Mouse (Mus musculus) C2C12 (cell line): ENCODE measurements around the gene Robo3. TPM values are rescaled to one million over a fixed set of nuclear protein-coding genes. Genes with fewer than 3 reads are reported as not detected.
A peak's percentile ranks its signal among the peaks of the same experiment; 100 is the strongest.

Experiments
- H3K27me3 ChIP-seq: one replicate; pipeline ENCODE4 v1.6.1; 2011; ENCODE audit not compliant: control insufficient read depth, insufficient read depth, insufficient read length
- H3K36me3 ChIP-seq: one replicate; pipeline ENCODE4 v1.6.1; 2011; ENCODE audit not compliant: control insufficient read depth, insufficient read depth
- H3K4me3 ChIP-seq: one replicate; pipeline ENCODE4 v1.5.1; 2011; ENCODE audit warnings: mild to moderate bottlenecking, control low read depth; ENCODE audit not compliant: poor library complexity, insufficient read depth, severe bottlenecking
- H3K79me2 ChIP-seq: one replicate; pipeline ENCODE4 v1.6.1; 2011; ENCODE audit not compliant: control insufficient read depth, insufficient read depth
- H3K79me3 ChIP-seq: one replicate; pipeline ENCODE4 v1.6.1; 2011; ENCODE audit warnings: low read depth, control low read depth
- H3ac ChIP-seq: one replicate; pipeline ENCODE3; 2011; ENCODE audit warnings: low read depth; ENCODE audit not compliant: control insufficient read depth, insufficient read length
- CEBPB ChIP-seq: IDR thresholded peaks from one replicate; pipeline ENCODE4 v1.6.1; 2011; ENCODE audit warnings: low read depth, mild to moderate bottlenecking, control low read depth, moderate library complexity
- CTCF ChIP-seq: IDR thresholded peaks from one replicate; pipeline ENCODE4 v1.5.1; 2011; ENCODE audit not compliant: control insufficient read depth, insufficient read depth, insufficient read length
- FOSL1 ChIP-seq: IDR thresholded peaks from one replicate; pipeline ENCODE4 v1.8.0; 2011; ENCODE audit warnings: mild to moderate bottlenecking, low read length; ENCODE audit not compliant: poor library complexity, insufficient read depth, severe bottlenecking
- MAX ChIP-seq: IDR thresholded peaks from one replicate; pipeline ENCODE4 v1.6.1; 2011; ENCODE audit warnings: mild to moderate bottlenecking, control low read depth
- MYOD1 ChIP-seq: IDR thresholded peaks from one replicate; pipeline ENCODE4 v1.6.1; 2011; ENCODE audit warnings: low read depth; ENCODE audit not compliant: control insufficient read depth, insufficient read length
- MYOG ChIP-seq: IDR thresholded peaks from one replicate; pipeline ENCODE4 v1.6.1; 2011; ENCODE audit not compliant: control insufficient read depth, insufficient read length; ENCODE audit errors: extremely low read depth
- USF1 ChIP-seq: IDR thresholded peaks from one replicate; pipeline ENCODE4 v1.6.1; 2011; ENCODE audit warnings: low read depth, mild to moderate bottlenecking, control low read depth, moderate library complexity
- polyA plus RNA-seq: library from polyadenylated mRNA; unstranded; fragments of >200 nt; fragmentation: generic; extraction: Trizol; gene quantifications from one replicate; pipeline ENCODE4 v1.2.1, GENCODE M21; 2012; ENCODE audit warnings: missing spikeins

Gene Robo3
- polyA plus RNA-seq, 1 experiment = 0.18 TPM

GRCm38 (mm10) chr9:37433823-37434560, 946 bp upstream of the Robo3 start:
- no peaks in the 10 kb centered on the region for H3K79me3 ChIP-seq
- H3K36me3 ChIP-seq = no peaks in the 10 kb centered on the region
- H3K79me2 ChIP-seq = no peaks in the 10 kb centered on the region
- peaks cover 44% of the 10 kb centered on the region for H3K27me3 ChIP-seq
- H3ac ChIP-seq = no peak overlapping the region
- no peak overlapping the region for H3K4me3 ChIP-seq
- TF ChIP-seq USF1 (no peak), MYOG (no peak), MYOD1 (no peak), CTCF (no peak), FOSL1 (no peak), CEBPB (no peak), MAX (no peak)

GRCm38 (mm10) chr9:37432026-37432666, 900 bp downstream of the Robo3 start:
- Histone ChIP-seq H3K27me3 (peaks cover 56% of the 10 kb centered on the region), H3K36me3 (no peaks in the 10 kb centered on the region)

GRCm38 (mm10) chr9:37430582-37430981, 2.5 kb downstream of the Robo3 start:
- Histone ChIP-seq H3K79me3 (no peaks in the 10 kb centered on the region), H3ac (no peak overlapping the region), H3K4me3 (no peak overlapping the region), H3K79me2 (no peaks in the 10 kb centered on the region), H3K36me3 (no peaks in the 10 kb centered on the region), H3K27me3 (peaks cover 59% of the 10 kb centered on the region)
- TF ChIP-seq MYOD1 = no peak
- TF ChIP-seq CTCF = peak; percentile 72

More at GRCm38 (mm10) chr9:37432026-37432666, 900 bp downstream of the Robo3 start:
- no peaks in the 10 kb centered on the region for H3K79me3 ChIP-seq
- no peak overlapping the region for H3K4me3 ChIP-seq
- no peak overlapping the region for H3ac ChIP-seq
- TF ChIP-seq MYOG (no peak), CTCF (peak; percentile 27), MAX (no peak), MYOD1 (no peak), CEBPB (no peak), USF1 (no peak), FOSL1 (no peak)
- H3K79me2 ChIP-seq = no peaks in the 10 kb centered on the region

- Histone ChIP-seq H3K79me2 (no peaks in the 10 kb centered on the region), H3K79me3 (no peaks in the 10 kb centered on the region), H3K4me3 (no peak overlapping the region), H3ac (no peak overlapping the region), H3K27me3 (peaks cover 54% of the 10 kb centered on the region), H3K36me3 (no peaks in the 10 kb centered on the region)
- no peak for TF ChIP-seq FOSL1
- TF ChIP-seq MYOD1 = no peak
- TF ChIP-seq MAX = no peak
- no peak for TF ChIP-seq CTCF
- no peak for TF ChIP-seq MYOG
- no peak for TF ChIP-seq USF1
- no peak for TF ChIP-seq CEBPB
Measured at GRCm38 (mm10) chr9:37429326-37429725, 3.7 kb downstream of the Robo3 start.

GRCm38 (mm10) chr9:37421239-37421638, 11.8 kb downstream of the Robo3 start:
- Histone ChIP-seq H3K27me3 (peaks cover 9% of the 10 kb centered on the region), H3K79me2 (no peaks in the 10 kb centered on the region), H3ac (no peak overlapping the region), H3K36me3 (no peaks in the 10 kb centered on the region), H3K79me3 (no peaks in the 10 kb centered on the region), H3K4me3 (no peak overlapping the region)
- no peak for TF ChIP-seq CEBPB
- no peak for TF ChIP-seq MYOG
- no peak for TF ChIP-seq MYOD1
- TF ChIP-seq FOSL1 = no peak
- TF ChIP-seq MAX = no peak
- no peak for TF ChIP-seq CTCF
- no peak for TF ChIP-seq USF1
